Mouse (Mus musculus) naive thymus-derived CD4-positive, alpha-beta T cell, adult 2 months (primary cell): Measurements from ENCODE around the gene Bpifb9a.
"Not testable (repeated sequence)": the region's sequence is repeated elsewhere in the genome, so short reads cannot be mapped to it uniquely, and the experiment has no call there.

Experiments
- DNase-seq: peaks from one replicate; pipeline ENCODE4 v3.0.0-alpha.2; 2011; ENCODE audit warnings: low read depth

Gene Bpifb9a

GRCm38 (mm10) chr2:154257554-154257953 is at the start of gene Bpifb9a:
Bpifb9a (plus strand) TSS chr2:154257854.
- not testable (repeated sequence) for DNase-seq

GRCm38 (mm10) chr2:154209112-154209511 is 48.5 kb upstream of the Bpifb9a start:
- DNase-seq, result no peak

- no peak for DNase-seq
Measured at GRCm38 (mm10) chr2:154211121-154211520, 46.5 kb upstream of the Bpifb9a start.

- no peak for DNase-seq
Measured at GRCm38 (mm10) chr2:154211881-154212280, 45.8 kb upstream of the Bpifb9a start.

- peak; percentile 64 for DNase-seq
Measured at GRCm38 (mm10) chr2:154215191-154215590, 42.5 kb upstream of the Bpifb9a start.

- no peak for DNase-seq
Measured at GRCm38 (mm10) chr2:154219950-154220349, 37.7 kb upstream of the Bpifb9a start.

GRCm38 (mm10) chr2:154223265-154223916 is 34.3 kb upstream of the Bpifb9a start, which contains the start of gene Bpifb5:
Bpifb5 (plus strand) TSS chr2:154223742.
- DNase-seq, result no peak

- DNase-seq, result no peak
Measured at GRCm38 (mm10) chr2:154223917-154224273, 33.8 kb upstream of the Bpifb9a start.

GRCm38 (mm10) chr2:154226991-154227390 is 30.7 kb upstream of the Bpifb9a start:
- DNase-seq, result no peak

- no peak for DNase-seq
Measured at GRCm38 (mm10) chr2:154227830-154228229, 29.8 kb upstream of the Bpifb9a start.

- no peak for DNase-seq
Measured at GRCm38 (mm10) chr2:154233426-154233825, 24.2 kb upstream of the Bpifb9a start.

- DNase-seq, result no peak
Measured at GRCm38 (mm10) chr2:154240771-154241170, 16.9 kb upstream of the Bpifb9a start.

GRCm38 (mm10) chr2:154242726-154243125 is 14.9 kb upstream of the Bpifb9a start:
- DNase-seq, result not testable (repeated sequence)

GRCm38 (mm10) chr2:154243356-154244036 is 14.2 kb upstream of the Bpifb9a start:
- DNase-seq, result no peak

GRCm38 (mm10) chr2:154245322-154245721 is 12.3 kb upstream of the Bpifb9a start:
- DNase-seq, result no peak

- DNase-seq, result not testable (repeated sequence)
Measured at GRCm38 (mm10) chr2:154255254-154255653, 2.4 kb upstream of the Bpifb9a start.

GRCm38 (mm10) chr2:154255770-154256169 is 1.9 kb upstream of the Bpifb9a start:
- DNase-seq, result no peak

GRCm38 (mm10) chr2:154264397-154264796 is 6.7 kb downstream of the Bpifb9a start:
- not testable (repeated sequence) for DNase-seq

GRCm38 (mm10) chr2:154291866-154292265 is 34.2 kb downstream of the Bpifb9a start:
- not testable (repeated sequence) for DNase-seq

- DNase-seq, result no peak
Measured at GRCm38 (mm10) chr2:154292833-154293232, 35.2 kb downstream of the Bpifb9a start.

- peak; percentile 64 for DNase-seq
Measured at GRCm38 (mm10) chr2:154294746-154295145, 37.1 kb downstream of the Bpifb9a start.

- DNase-seq, result peak; percentile 79
Measured at GRCm38 (mm10) chr2:154300496-154300895, 42.8 kb downstream of the Bpifb9a start.

GRCm38 (mm10) chr2:154301763-154302162 is 44.1 kb downstream of the Bpifb9a start:
- no peak for DNase-seq

GRCm38 (mm10) chr2:154304604-154305003 is 47.0 kb downstream of the Bpifb9a start:
- not testable (repeated sequence) for DNase-seq
